Mouse (Mus musculus) small intestine, adult 2 months (tissue): ENCODE data around the gene Gm28308.

ENCODE experiments used
- CTCF ChIP-seq: fragments of 200-500 bp; IDR thresholded peaks from 2 replicates; pipeline ENCODE4 v1.5.1; 2012; ENCODE audit warnings: low read depth, mild to moderate bottlenecking, control low read depth, inconsistent platforms, low read length, moderate library complexity, mixed read lengths; ENCODE audit not compliant: insufficient replicate concordance, insufficient read length; ENCODE audit errors: extremely low read depth
- POLR2A ChIP-seq: fragments of 200-500 bp; IDR thresholded peaks from 2 replicates; pipeline ENCODE4 v1.6.1; 2012; ENCODE audit warnings: low read depth, mild to moderate bottlenecking, control low read depth, inconsistent platforms, low read length, moderate library complexity

- TF ChIP-seq CTCF, result no peak
- no peak for TF ChIP-seq POLR2A
These were observed 43.8 kb upstream of the Gm28308 start for GRCm38 (mm10) chr6:52256956-52257355.
